Mouse (Mus musculus) forebrain, postnatal 0 days (tissue): ENCODE measurements around the gene Tmem248. TPM values are rescaled to one million over a fixed set of nuclear protein-coding genes. Genes with fewer than 3 reads are reported as not detected.
A peak's percentile ranks its signal among the peaks of the same experiment; 100 is the strongest.

Experiments
- ATAC-seq: fragments of 200-750 bp; cut with Nextera tagmentation; 2 replicates; pipeline ENCODE4 v1.8.0; 2017; ENCODE audit warnings: mild to moderate bottlenecking, moderate library complexity
- DNase-seq: peaks from one replicate; pipeline ENCODE4 v3.0.0-alpha.2; 2015
- H3K27ac ChIP-seq: fragments of 300-500 bp; sonication (generic); 2 replicates; pipeline ENCODE4 v1.5.1; 2014; ENCODE audit warnings: low read depth, mild to moderate bottlenecking, antibody characterized with exemption, low read length, moderate library complexity, mixed read lengths
- H3K27me3 ChIP-seq: fragments of 300-500 bp; sonication (generic); 2 replicates; pipeline ENCODE4 v1.6.1; 2014; ENCODE audit warnings: mild to moderate bottlenecking, low read length, mixed read lengths; ENCODE audit not compliant: insufficient read depth
- H3K36me3 ChIP-seq: fragments of 300-500 bp; sonication (generic); 2 replicates; pipeline ENCODE4 v1.6.1; 2014; ENCODE audit warnings: mild to moderate bottlenecking, moderate library complexity; ENCODE audit not compliant: insufficient read depth
- H3K4me1 ChIP-seq: fragments of 300-500 bp; sonication (generic); 2 replicates; pipeline ENCODE4 v1.6.1; 2014; ENCODE audit warnings: antibody characterized with exemption; ENCODE audit not compliant: insufficient read depth
- H3K4me2 ChIP-seq: fragments of 300-500 bp; sonication (generic); 2 replicates; pipeline ENCODE4 v1.6.1; 2014; ENCODE audit warnings: low read depth, mild to moderate bottlenecking, moderate library complexity
- H3K4me3 ChIP-seq: fragments of 300-500 bp; sonication (generic); 2 replicates; pipeline ENCODE4 v1.5.1; 2014; ENCODE audit warnings: low read depth, low read length, mixed read lengths
- H3K9ac ChIP-seq: fragments of 300-500 bp; sonication (generic); 2 replicates; pipeline ENCODE4 v1.6.1; 2014; ENCODE audit warnings: mild to moderate bottlenecking
- H3K9me3 ChIP-seq: fragments of 300-500 bp; sonication (generic); 2 replicates; pipeline ENCODE4 v1.6.1; 2016; ENCODE audit warnings: low read length
- CTCF ChIP-seq: sonication (generic); IDR thresholded peaks from 2 replicates; pipeline ENCODE4 v1.5.1; 2016; ENCODE audit warnings: antibody characterized with exemption, control low read depth, low read depth
- WGBS: fragments of 180-500 bp; shearing (Covaris S2); extraction: QIAGEN DNeasy Blood & Tissue Kit; methylation state at CpG from one replicate; pipeline ENCODE4 v1.1.7; 2014; 5-methylcytosine and 5-hydroxymethylcytosine counted together
- polyA plus RNA-seq: library from polyadenylated mRNA; unstranded; fragments of >200 nt; fragmentation: Nextera tagmentation; extraction: Ambion mirVana; gene quantifications from 2 replicates; pipeline ENCODE4 v1.2.1, GENCODE M21; 2015
- total RNA-seq: library from RNA; depleted of rRNA; stranded (reverse); fragments of >200 nt; gene quantifications from 2 replicates; pipeline ENCODE4 v1.2.3, GENCODE M21; 2014

The Tmem248 gene
- total and polyA plus RNA-seq, 2 experiments from 2014 or later, result 29.1 to 45.8 TPM

DNA sequence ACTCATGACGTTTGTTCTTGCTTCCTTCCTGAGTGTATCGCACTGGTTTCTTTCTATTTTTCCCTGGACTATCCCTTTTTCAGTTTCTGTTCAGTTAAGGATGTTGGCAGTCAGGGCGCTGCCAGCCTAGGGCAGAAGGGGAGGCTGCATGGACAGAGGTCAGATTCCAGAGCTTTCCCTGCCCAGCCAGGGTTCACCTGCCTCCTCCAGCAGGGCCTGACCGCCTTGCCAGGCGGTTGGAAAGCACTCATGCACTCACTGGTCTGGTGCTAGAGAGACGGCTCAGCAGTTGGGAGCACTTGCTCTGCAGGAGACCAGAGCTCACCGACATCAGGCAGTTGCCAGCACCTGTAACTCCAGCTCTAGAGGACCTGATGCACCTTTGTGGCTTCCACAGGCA, 22.4 kb downstream of the Tmem248 start:
- no peaks in the 10 kb centered on the region for H3K9me3 ChIP-seq
- TF ChIP-seq CTCF, result no peak
- WGBS, result 96% methylated on average over 7 of the region's 7 CpGs
- DNase-seq, result no peak
- H3K4me2 ChIP-seq, result no peak overlapping the region
- peaks cover 88% of the 10 kb centered on the region for H3K36me3 ChIP-seq
- H3K9ac ChIP-seq, result no peak overlapping the region
- no peaks in the 10 kb centered on the region for H3K4me1 ChIP-seq
- no peak overlapping the region for H3K4me3 ChIP-seq
- no peak overlapping the region for H3K27ac ChIP-seq
- H3K27me3 ChIP-seq, result no peaks in the 10 kb centered on the region
- no peak for ATAC-seq

- H3K4me1 ChIP-seq, result no peaks in the 10 kb centered on the region
- 91% methylated on average over 2 of the region's 2 CpGs for WGBS
- no peaks in the 10 kb centered on the region for H3K27me3 ChIP-seq
These were observed 23.0 kb downstream of the Tmem248 start for GRCm38 (mm10) chr5:130239856-130240255.

GRCm38 (mm10) chr5:130241426-130241825, 24.5 kb downstream of the Tmem248 start:
- Histone ChIP-seq H3K4me1 (no peaks in the 10 kb centered on the region), H3K27me3 (no peaks in the 10 kb centered on the region), H3K9ac (no peak overlapping the region), H3K9me3 (no peaks in the 10 kb centered on the region), H3K4me2 (no peak overlapping the region), H3K36me3 (peaks cover 90% of the 10 kb centered on the region), H3K4me3 (no peak overlapping the region), H3K27ac (no peak overlapping the region)
- no peak for ATAC-seq
- WGBS, result 92% methylated on average over 12 of the region's 12 CpGs
- TF ChIP-seq CTCF, result no peak
- DNase-seq, result no peak

More at GRCm38 (mm10) chr5:130239856-130240255, 23.0 kb downstream of the Tmem248 start:
- TF ChIP-seq CTCF, result no peak
- Histone ChIP-seq H3K27ac (no peak overlapping the region), H3K36me3 (peaks cover 88% of the 10 kb centered on the region), H3K9me3 (no peaks in the 10 kb centered on the region), H3K4me2 (no peak overlapping the region), H3K9ac (no peak overlapping the region), H3K4me3 (no peak overlapping the region)
- ATAC-seq, result no peak
- DNase-seq, result no peak

- H3K9me3 ChIP-seq, result no peaks in the 10 kb centered on the region
- no peak for DNase-seq
- no peak overlapping the region for H3K9ac ChIP-seq
- ATAC-seq, result no peak
- H3K4me2 ChIP-seq, result no peak overlapping the region
- no peaks in the 10 kb centered on the region for H3K4me1 ChIP-seq
- WGBS, result 81% methylated on average over 5 of the region's 5 CpGs
- TF ChIP-seq CTCF, result no peak
- H3K27me3 ChIP-seq, result no peaks in the 10 kb centered on the region
- H3K4me3 ChIP-seq, result no peak overlapping the region
- H3K27ac ChIP-seq, result no peak overlapping the region
- H3K36me3 ChIP-seq, result peaks cover 88% of the 10 kb centered on the region
These were observed 30.9 kb downstream of the Tmem248 start for GRCm38 (mm10) chr5:130247823-130248222.

- Histone ChIP-seq H3K27ac (peak overlapping the region; percentile 89), H3K9ac (peak overlapping the region; percentile 84), H3K9me3 (no peaks in the 10 kb centered on the region), H3K36me3 (peaks cover 33% of the 10 kb centered on the region), H3K4me1 (peaks cover 13% of the 10 kb centered on the region; the same call in 1 of the 2 replicates), H3K27me3 (no peaks in the 10 kb centered on the region), H3K4me3 (peak overlapping the region; percentile 68), H3K4me2 (peak overlapping the region; percentile 67)
- 20% methylated on average over 19 of the region's 19 CpGs for WGBS
- peak; percentile 49 for DNase-seq
- ATAC-seq, result no peak
- TF ChIP-seq CTCF, result peak; percentile 41
These were observed 37.5 kb downstream of the Tmem248 start for GRCm38 (mm10) chr5:130254164-130255016.

GRCm38 (mm10) chr5:130255017-130255720, 38.3 kb downstream of the Tmem248 start, which contains the start of the genes Sbds and Tyw1:
Sbds (minus strand) TSS chr5:130255530.
Tyw1 (plus strand) TSS chr5:130255619.
- H3K27ac ChIP-seq, result peak within 1 kb of the TSS; percentile 89
- H3K9ac ChIP-seq, result peak within 1 kb of the TSS; percentile 84
- peaks cover 25% of the 10 kb centered on the region for H3K36me3 ChIP-seq
- TF ChIP-seq CTCF, result peak; percentile 51
- H3K27me3 ChIP-seq, result no peaks in the 10 kb centered on the region
- ATAC-seq, result peak; percentile 93
- H3K9me3 ChIP-seq, result no peaks in the 10 kb centered on the region
- peaks cover 13% of the 10 kb centered on the region; the same call in 1 of the 2 replicates for H3K4me1 ChIP-seq
- peak within 1 kb of the TSS; percentile 68 for H3K4me3 ChIP-seq
- H3K4me2 ChIP-seq, result peak within 1 kb of the TSS; percentile 67
- peak; percentile 99 for DNase-seq
- under 1% methylated on average over 52 of the region's 52 CpGs for WGBS
